Mouse (Mus musculus) lung, embryonic 15.5 days (tissue): Measurements from ENCODE around the gene Limch1. TPM values are rescaled to one million over a fixed set of nuclear protein-coding genes. Genes with fewer than 3 reads are reported as not detected.

ENCODE experiments used
- ATAC-seq: fragments of 200-750 bp; cut with Nextera tagmentation; 2 replicates; pipeline ENCODE4 v1.8.0; 2017; ENCODE audit warnings: moderate number of reproducible peaks, borderline replicate concordance; ENCODE audit not compliant: low FRiP score, low TSS enrichment; ENCODE audit errors: extremely low read depth
- H3K27ac ChIP-seq: fragments of 300-500 bp; sonication (generic); 2 replicates; pipeline ENCODE4 v1.5.1; 2015; ENCODE audit warnings: moderate library complexity, mild to moderate bottlenecking, inconsistent platforms
- H3K27me3 ChIP-seq: fragments of 300-500 bp; sonication (generic); 2 replicates; pipeline ENCODE4 v1.6.1; 2015; ENCODE audit warnings: inconsistent platforms
- H3K36me3 ChIP-seq: fragments of 300-500 bp; sonication (generic); 2 replicates; pipeline ENCODE4 v1.6.1; 2015; ENCODE audit warnings: inconsistent platforms
- H3K4me1 ChIP-seq: fragments of 300-500 bp; sonication (generic); 2 replicates; pipeline ENCODE4 v1.6.1; 2015; ENCODE audit warnings: inconsistent platforms
- H3K4me2 ChIP-seq: fragments of 300-500 bp; sonication (generic); 2 replicates; pipeline ENCODE4 v1.6.1; 2015; ENCODE audit warnings: inconsistent platforms, mild to moderate bottlenecking, moderate library complexity
- H3K4me3 ChIP-seq: fragments of 300-500 bp; sonication (generic); 2 replicates; pipeline ENCODE4 v1.5.1; 2015; ENCODE audit warnings: mild to moderate bottlenecking, inconsistent platforms
- H3K9ac ChIP-seq: fragments of 300-500 bp; sonication (generic); 2 replicates; pipeline ENCODE4 v1.6.1; 2015; ENCODE audit warnings: inconsistent platforms
- H3K9me3 ChIP-seq: fragments of 300-500 bp; sonication (generic); 2 replicates; pipeline ENCODE4 v1.6.1; 2016; ENCODE audit warnings: inconsistent platforms
- WGBS: fragments of 180-500 bp; shearing (Covaris S2); methylation state at CpG from one replicate; pipeline ENCODE4 v1.1.7; 2015; 5-methylcytosine and 5-hydroxymethylcytosine counted together
- polyA plus RNA-seq: library from polyadenylated mRNA; unstranded; fragments of >200 nt; fragmentation: Nextera tagmentation; extraction: Ambion mirVana; gene quantifications from 2 replicates; pipeline ENCODE4 v1.2.1, GENCODE M21; 2015

The Limch1 gene
- polyA plus RNA-seq, 1 experiment from 2014 or later, result 77.2 TPM

DNA sequence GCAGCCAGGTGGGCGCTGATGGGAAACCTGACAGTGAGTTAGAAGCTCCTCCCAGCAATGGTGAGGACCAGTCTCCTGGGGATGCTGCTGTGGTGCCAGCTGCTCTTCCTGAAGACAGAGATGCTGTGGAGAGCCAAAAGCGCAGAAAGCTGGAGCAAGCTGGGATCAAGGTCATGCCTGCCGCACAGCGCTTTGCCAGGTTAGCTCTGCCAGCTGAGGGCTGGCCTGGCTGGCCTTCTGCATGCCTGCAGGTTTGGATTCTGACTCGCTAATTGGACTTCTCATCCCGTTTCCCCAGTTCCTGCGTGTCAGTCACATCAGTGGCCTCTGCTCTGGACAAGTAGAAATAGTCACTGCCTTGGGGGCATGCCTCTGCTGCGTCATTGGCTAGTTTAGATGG, 230.0 kb downstream of the Limch1 start:
- 92% methylated on average over 8 of the region's 8 CpGs for WGBS

GRCm38 (mm10) chr5:66979332-66980218, 233.9 kb downstream of the Limch1 start:
- Histone ChIP-seq H3K27me3 (no peaks in the 10 kb centered on the region), H3K4me3 (no peak overlapping the region), H3K9ac (no peak overlapping the region), H3K4me1 (peaks cover 12% of the 10 kb centered on the region; the same call in 1 of the 2 replicates), H3K27ac (peak overlapping the region; percentile 78), H3K4me2 (no peak overlapping the region), H3K36me3 (peaks cover 13% of the 10 kb centered on the region; the same call in 1 of the 2 replicates), H3K9me3 (no peaks in the 10 kb centered on the region)
- peak; percentile 73; the same call in 1 of the 2 replicates for ATAC-seq
- WGBS, result 37% methylated on average over 19 of the region's 19 CpGs

More for the DNA sequence above, 230.0 kb downstream of the Limch1 start:
- Histone ChIP-seq H3K27me3 (no peaks in the 10 kb centered on the region), H3K36me3 (peaks cover 18% of the 10 kb centered on the region; the same call in 1 of the 2 replicates), H3K4me1 (peaks cover 20% of the 10 kb centered on the region), H3K27ac (no peak overlapping the region), H3K4me3 (no peak overlapping the region), H3K9ac (no peak overlapping the region), H3K9me3 (no peaks in the 10 kb centered on the region), H3K4me2 (no peak overlapping the region)
- no peak for ATAC-seq

DNA sequence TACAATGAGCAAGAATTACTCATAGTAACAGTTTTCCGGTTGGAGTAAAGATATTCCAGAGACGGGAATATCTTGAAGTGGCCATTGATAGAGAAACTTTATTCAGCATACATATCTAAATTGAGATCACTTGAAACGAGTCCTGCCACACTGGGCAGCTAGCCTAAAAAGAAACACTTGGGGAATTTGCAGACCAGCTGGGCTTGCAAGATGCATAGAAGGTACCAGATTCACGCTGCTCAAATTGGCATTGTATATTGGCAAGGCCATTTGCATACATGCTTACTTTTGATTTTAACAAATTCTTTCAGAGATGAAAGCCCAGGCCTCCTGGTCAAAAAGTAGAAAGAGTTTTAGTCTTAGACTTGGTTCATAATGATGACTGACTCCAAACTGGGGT, 235.2 kb downstream of the Limch1 start:
- Histone ChIP-seq H3K27ac (no peak overlapping the region), H3K27me3 (no peaks in the 10 kb centered on the region), H3K9ac (no peak overlapping the region), H3K4me3 (no peak overlapping the region), H3K4me2 (no peak overlapping the region), H3K9me3 (no peaks in the 10 kb centered on the region), H3K4me1 (peaks cover 12% of the 10 kb centered on the region; the same call in 1 of the 2 replicates), H3K36me3 (0 out of 2 replicates have a peak, but pooled peaks cover 2% of the 10 kb centered on the region)
- ATAC-seq, result no peak
- WGBS, result 63% methylated on average over 4 of the region's 4 CpGs

GRCm38 (mm10) chr5:66983104-66983503, 237.5 kb downstream of the Limch1 start:
- H3K4me2 ChIP-seq, result no peak overlapping the region
- H3K9ac ChIP-seq, result no peak overlapping the region
- peaks cover 7% of the 10 kb centered on the region; the same call in 1 of the 2 replicates for H3K36me3 ChIP-seq
- H3K27me3 ChIP-seq, result no peaks in the 10 kb centered on the region
- ATAC-seq, result no peak
- no peak overlapping the region for H3K4me3 ChIP-seq
- WGBS, result 90% methylated on average over 5 of the region's 5 CpGs
- peaks cover 12% of the 10 kb centered on the region; the same call in 1 of the 2 replicates for H3K4me1 ChIP-seq
- no peak overlapping the region for H3K27ac ChIP-seq
- H3K9me3 ChIP-seq, result no peaks in the 10 kb centered on the region

GRCm38 (mm10) chr5:66988926-66989325, 243.3 kb downstream of the Limch1 start:
- Histone ChIP-seq H3K4me3 (no peak overlapping the region), H3K27ac (no peak overlapping the region), H3K4me2 (no peak overlapping the region), H3K36me3 (peaks cover 7% of the 10 kb centered on the region; the same call in 1 of the 2 replicates), H3K9ac (no peak overlapping the region), H3K4me1 (no peaks in the 10 kb centered on the region), H3K9me3 (no peaks in the 10 kb centered on the region), H3K27me3 (no peaks in the 10 kb centered on the region)
- WGBS, result 72% methylated on average over 4 of the region's 4 CpGs
- no peak for ATAC-seq

DNA sequence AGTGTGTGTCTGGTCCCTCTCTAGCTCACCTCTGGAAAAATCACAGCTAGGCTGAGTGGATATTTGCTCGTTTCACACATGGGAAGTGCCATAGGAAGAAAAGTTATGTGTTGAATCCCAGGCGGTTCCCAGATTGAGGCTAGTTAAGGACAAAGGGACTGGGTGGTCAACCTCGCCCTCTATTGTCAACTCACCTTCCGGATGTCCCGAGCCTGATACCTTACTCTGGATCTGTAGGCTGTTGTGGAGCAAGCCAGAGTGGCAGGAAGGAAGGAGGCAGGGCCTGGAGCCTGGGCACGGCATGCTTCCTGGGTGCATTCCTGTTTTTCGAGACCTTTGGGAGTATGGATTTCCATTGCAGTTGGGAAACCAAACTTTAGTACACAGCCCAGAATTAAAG, 243.9 kb downstream of the Limch1 start:
- Histone ChIP-seq H3K27ac (no peak overlapping the region), H3K4me2 (no peak overlapping the region), H3K9me3 (no peaks in the 10 kb centered on the region), H3K4me3 (no peak overlapping the region), H3K4me1 (no peaks in the 10 kb centered on the region), H3K27me3 (no peaks in the 10 kb centered on the region), H3K9ac (no peak overlapping the region), H3K36me3 (peaks cover 7% of the 10 kb centered on the region; the same call in 1 of the 2 replicates)
- ATAC-seq, result no peak
- 72% methylated on average over 7 of the region's 7 CpGs for WGBS

- 84% methylated on average over 7 of the region's 7 CpGs for WGBS
- Histone ChIP-seq H3K9me3 (no peaks in the 10 kb centered on the region), H3K4me3 (no peak overlapping the region), H3K4me1 (peaks cover 7% of the 10 kb centered on the region), H3K27ac (no peak overlapping the region), H3K36me3 (no peaks in the 10 kb centered on the region; the same call in 1 of the 2 replicates), H3K4me2 (no peak overlapping the region), H3K27me3 (no peaks in the 10 kb centered on the region), H3K9ac (no peak overlapping the region)
- ATAC-seq, result no peak
Observed at GRCm38 (mm10) chr5:66992401-66992800, 246.8 kb downstream of the Limch1 start.

- Histone ChIP-seq H3K4me3 (no peak overlapping the region), H3K4me1 (peaks cover 7% of the 10 kb centered on the region), H3K4me2 (no peak overlapping the region), H3K27me3 (no peaks in the 10 kb centered on the region), H3K9ac (no peak overlapping the region), H3K27ac (no peak overlapping the region), H3K36me3 (no peaks in the 10 kb centered on the region; the same call in 1 of the 2 replicates), H3K9me3 (no peaks in the 10 kb centered on the region)
- no peak for ATAC-seq
- 80% methylated on average over 11 of the region's 11 CpGs for WGBS
Observed at GRCm38 (mm10) chr5:66993076-66993475, 247.4 kb downstream of the Limch1 start.

GRCm38 (mm10) chr5:66996124-66996523, 250.5 kb downstream of the Limch1 start:
- no peak for ATAC-seq
- 20% methylated on average over 3 of the region's 3 CpGs for WGBS
- peaks cover 7% of the 10 kb centered on the region for H3K4me1 ChIP-seq
- no peak overlapping the region for H3K4me2 ChIP-seq
- peaks cover 7% of the 10 kb centered on the region; the same call in 1 of the 2 replicates for H3K36me3 ChIP-seq
- no peak overlapping the region for H3K4me3 ChIP-seq
- H3K9me3 ChIP-seq, result no peaks in the 10 kb centered on the region
- no peaks in the 10 kb centered on the region for H3K27me3 ChIP-seq
- H3K9ac ChIP-seq, result 0 out of 2 replicates have a peak overlapping the region, but pooled peaks have one; percentile 3
- H3K27ac ChIP-seq, result no peak overlapping the region

DNA sequence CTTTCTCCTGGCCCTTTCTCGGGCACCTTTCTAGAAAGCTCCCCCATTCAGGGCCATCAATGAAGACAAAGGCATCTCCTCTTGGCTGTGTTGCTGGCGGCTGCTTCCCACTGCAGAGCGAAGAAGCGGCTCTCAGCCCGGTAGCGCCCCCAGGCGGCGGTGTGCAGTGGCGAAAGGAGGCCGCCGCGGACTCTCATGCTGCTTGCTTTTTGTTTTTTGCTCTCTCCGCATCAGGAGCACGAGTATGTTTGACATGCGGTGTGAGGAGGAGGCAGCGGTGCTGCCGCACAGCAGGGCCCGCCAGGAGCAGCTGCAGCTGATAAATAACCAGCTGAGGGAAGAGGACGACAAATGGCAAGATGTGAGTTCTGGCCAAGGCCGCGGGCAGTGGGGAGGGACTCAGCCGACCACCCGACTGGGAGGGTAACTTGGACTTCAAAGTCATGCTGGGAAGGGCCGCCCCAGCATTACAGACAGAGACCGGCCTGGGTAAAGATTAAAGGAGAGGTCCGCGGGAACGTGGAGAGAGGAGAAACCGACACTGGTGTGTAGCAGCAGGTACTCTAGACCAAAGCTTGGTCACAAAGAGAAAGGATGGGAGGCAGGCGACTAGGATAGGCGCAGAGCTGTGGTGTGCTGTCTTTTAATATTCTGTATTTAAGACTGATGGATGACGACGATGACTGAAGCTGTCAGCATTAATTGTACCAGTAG, 251.4 kb downstream of the Limch1 start:
- WGBS, result 5% methylated on average over 33 of the region's 33 CpGs
- peak overlapping the region; percentile 36 for H3K4me3 ChIP-seq
- H3K27me3 ChIP-seq, result no peaks in the 10 kb centered on the region
- H3K36me3 ChIP-seq, result peaks cover 12% of the 10 kb centered on the region; the same call in 1 of the 2 replicates
- no peaks in the 10 kb centered on the region for H3K9me3 ChIP-seq
- peak overlapping the region; percentile 39; the same call in 1 of the 2 replicates for H3K9ac ChIP-seq
- peak overlapping the region; percentile 31; the same call in 1 of the 2 replicates for H3K27ac ChIP-seq
- H3K4me1 ChIP-seq, result peaks cover 7% of the 10 kb centered on the region
- ATAC-seq, result peak; percentile 77
- peak overlapping the region; percentile 56 for H3K4me2 ChIP-seq

DNA sequence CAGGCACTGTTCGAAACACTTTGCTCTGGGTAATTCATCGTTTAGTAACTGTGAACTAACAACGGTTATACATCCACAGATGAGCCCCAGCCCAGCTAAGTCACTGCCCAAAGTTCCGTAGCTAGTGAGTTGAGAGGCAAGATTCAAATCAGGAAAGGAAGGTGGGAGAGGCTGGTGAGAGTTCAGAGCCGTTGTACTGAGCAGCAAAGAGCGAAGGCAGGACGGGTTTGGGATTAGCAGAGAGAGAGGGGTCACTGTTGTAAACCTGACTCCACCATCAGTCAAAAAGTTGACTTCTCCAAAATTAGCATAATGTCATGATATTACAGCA, 251.9 kb downstream of the Limch1 start:
- no peak overlapping the region for H3K27ac ChIP-seq
- ATAC-seq, result no peak
- H3K36me3 ChIP-seq, result peaks cover 17% of the 10 kb centered on the region
- no peaks in the 10 kb centered on the region for H3K9me3 ChIP-seq
- WGBS, result 35% methylated on average over 7 of the region's 7 CpGs
- no peak overlapping the region for H3K9ac ChIP-seq
- H3K4me3 ChIP-seq, result peak overlapping the region; percentile 36; the same call in 1 of the 2 replicates
- peaks cover 7% of the 10 kb centered on the region for H3K4me1 ChIP-seq
- no peaks in the 10 kb centered on the region for H3K27me3 ChIP-seq
- H3K4me2 ChIP-seq, result peak overlapping the region; percentile 56
